Mouse (Mus musculus): Measurements from ENCODE around the gene Lrrc25.

DNA sequence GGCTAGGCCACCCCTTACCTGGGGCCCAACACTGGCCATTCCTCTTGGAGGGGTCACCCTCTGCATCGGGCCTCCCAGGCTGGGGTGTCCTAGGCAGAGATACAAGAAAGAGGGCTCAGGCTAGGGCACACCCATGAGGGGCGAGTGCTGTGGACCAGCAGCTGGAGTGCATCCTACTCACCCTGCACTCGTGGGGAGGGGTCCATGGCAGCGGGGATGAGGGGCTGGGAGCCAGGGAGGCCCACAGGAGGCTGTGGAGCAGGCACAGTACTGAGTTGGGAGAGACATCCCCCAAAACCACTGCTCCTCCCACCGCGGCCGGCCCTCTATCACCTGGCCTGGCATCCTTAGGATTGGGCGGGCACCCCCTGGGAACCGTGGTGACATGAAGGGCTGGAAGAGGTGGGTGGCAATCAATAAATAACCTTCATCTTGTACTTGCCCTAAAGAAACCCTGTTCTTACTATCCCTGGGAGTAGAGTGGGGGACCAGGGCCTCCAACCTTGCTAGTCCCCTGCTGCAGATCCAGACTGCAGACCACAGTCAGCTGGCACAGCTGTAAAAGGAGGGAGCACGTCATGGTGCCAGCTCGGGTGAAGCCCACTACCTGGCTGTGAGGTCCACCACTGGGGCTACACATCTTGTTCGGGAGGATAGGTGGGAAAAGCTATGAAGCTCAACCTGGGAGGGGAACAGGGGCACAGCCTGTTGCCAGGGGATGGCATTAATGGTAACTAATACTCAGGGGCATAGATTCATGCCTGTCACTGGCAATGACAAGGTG is 16.3 kb upstream of the Lrrc25 start:
- TF ChIP-seq POLR2A (IDR thresholded peaks at IDR 0.05; ENCODE audit: low read depth, low read length) (no peak), CTCF (conservative IDR thresholded peaks at IDR 0.05; ENCODE audit: insufficient read depth, insufficient read length, low read depth, low read length) (no peak)
